Mouse (Mus musculus) heart, embryonic 10.5 days (tissue): ENCODE measurements around the gene Grm4. TPM values are rescaled to one million over a fixed set of nuclear protein-coding genes. Genes with fewer than 3 reads are reported as not detected.

ENCODE experiments used
- DNase-seq: peaks from one replicate; pipeline ENCODE4 v3.0.0-alpha.2; 2017; ENCODE audit warnings: low spot score
- H3K27ac ChIP-seq: fragments of 300-500 bp; sonication (generic); 2 replicates; pipeline ENCODE4 v1.5.1; 2016; ENCODE audit warnings: mild to moderate bottlenecking
- H3K27me3 ChIP-seq: fragments of 300-500 bp; sonication (generic); 2 replicates; pipeline ENCODE4 v1.6.1; 2016; ENCODE audit warnings: mild to moderate bottlenecking; ENCODE audit not compliant: poor library complexity, insufficient read depth, severe bottlenecking
- H3K36me3 ChIP-seq: fragments of 300-500 bp; sonication (generic); 2 replicates; pipeline ENCODE4 v1.6.1; 2016; ENCODE audit warnings: mild to moderate bottlenecking, moderate library complexity
- H3K4me1 ChIP-seq: fragments of 300-500 bp; sonication (generic); 2 replicates; pipeline ENCODE4 v1.6.1; 2016; ENCODE audit warnings: mild to moderate bottlenecking
- H3K4me3 ChIP-seq: fragments of 300-500 bp; sonication (generic); 2 replicates; pipeline ENCODE4 v1.5.1; 2016; ENCODE audit warnings: mild to moderate bottlenecking, moderate library complexity
- H3K9me3 ChIP-seq: fragments of 300-500 bp; sonication (generic); 2 replicates; pipeline ENCODE4 v1.6.1; 2016; ENCODE audit warnings: mild to moderate bottlenecking, moderate library complexity
- whole genome bisulfite sequencing: fragments of 180-500 bp; shearing (Covaris S2); methylation state at CpG from one replicate; pipeline ENCODE4 v1.1.7; 2016; 5-methylcytosine and 5-hydroxymethylcytosine counted together
- polyA plus RNA-seq: library from polyadenylated mRNA; unstranded; fragments of >200 nt; fragmentation: Nextera tagmentation; extraction: Ambion mirVana; gene quantifications from 2 replicates; pipeline ENCODE4 v1.2.1, GENCODE M21; 2016

The Grm4 gene
- polyA plus RNA-seq, 1 experiment from 2014 or later = 0.34 TPM

DNA sequence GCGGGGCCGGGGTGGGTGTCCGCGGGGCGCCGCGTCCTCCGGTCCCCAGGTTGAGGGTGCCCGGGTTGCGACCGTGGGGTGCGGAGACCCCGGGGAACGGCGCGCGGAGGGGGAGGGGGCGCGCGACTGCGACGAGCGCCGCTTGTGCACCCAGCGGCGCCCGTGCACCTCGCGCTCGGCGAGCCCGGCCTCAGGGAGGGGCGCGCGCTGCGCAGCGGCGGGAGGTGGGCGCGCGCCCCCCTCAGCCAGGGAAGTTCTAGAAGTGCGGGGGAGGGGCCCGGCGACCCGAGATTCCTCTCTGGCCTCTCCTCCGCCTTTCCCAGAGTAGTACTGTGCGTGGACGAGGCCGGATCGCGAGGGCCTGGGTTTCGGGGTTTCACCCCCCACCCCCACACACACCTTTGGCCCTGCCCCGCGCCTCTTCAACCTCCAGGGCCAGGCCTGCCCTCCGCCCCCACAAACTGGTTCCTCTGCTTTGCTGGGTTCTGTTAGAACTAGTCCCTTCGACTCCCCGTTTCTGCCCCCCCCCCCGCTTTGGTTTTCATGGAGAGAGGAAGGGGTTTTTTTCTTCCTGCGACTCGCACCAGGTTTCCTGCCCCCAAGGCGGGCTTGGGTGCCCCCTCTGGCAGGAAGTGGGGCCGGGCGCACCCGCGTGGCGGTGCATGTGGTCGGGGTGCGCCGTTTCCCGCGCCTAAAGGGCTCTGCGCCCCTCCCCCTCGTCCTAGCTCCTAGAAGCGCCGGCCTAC lies 36.2 kb upstream of the Grm4 start:
- 2% methylated on average over 69 of the region's 75 CpGs for WGBS
- DNase-seq = peak; percentile 90
- H3K27me3 ChIP-seq = no peaks in the 10 kb centered on the region
- H3K27ac ChIP-seq = peak overlapping the region; percentile 99
- H3K4me3 ChIP-seq = peak overlapping the region; percentile 97
- peaks cover 80% of the 10 kb centered on the region for H3K4me1 ChIP-seq
- H3K36me3 ChIP-seq = peaks cover 23% of the 10 kb centered on the region
- no peaks in the 10 kb centered on the region for H3K9me3 ChIP-seq

DNA sequence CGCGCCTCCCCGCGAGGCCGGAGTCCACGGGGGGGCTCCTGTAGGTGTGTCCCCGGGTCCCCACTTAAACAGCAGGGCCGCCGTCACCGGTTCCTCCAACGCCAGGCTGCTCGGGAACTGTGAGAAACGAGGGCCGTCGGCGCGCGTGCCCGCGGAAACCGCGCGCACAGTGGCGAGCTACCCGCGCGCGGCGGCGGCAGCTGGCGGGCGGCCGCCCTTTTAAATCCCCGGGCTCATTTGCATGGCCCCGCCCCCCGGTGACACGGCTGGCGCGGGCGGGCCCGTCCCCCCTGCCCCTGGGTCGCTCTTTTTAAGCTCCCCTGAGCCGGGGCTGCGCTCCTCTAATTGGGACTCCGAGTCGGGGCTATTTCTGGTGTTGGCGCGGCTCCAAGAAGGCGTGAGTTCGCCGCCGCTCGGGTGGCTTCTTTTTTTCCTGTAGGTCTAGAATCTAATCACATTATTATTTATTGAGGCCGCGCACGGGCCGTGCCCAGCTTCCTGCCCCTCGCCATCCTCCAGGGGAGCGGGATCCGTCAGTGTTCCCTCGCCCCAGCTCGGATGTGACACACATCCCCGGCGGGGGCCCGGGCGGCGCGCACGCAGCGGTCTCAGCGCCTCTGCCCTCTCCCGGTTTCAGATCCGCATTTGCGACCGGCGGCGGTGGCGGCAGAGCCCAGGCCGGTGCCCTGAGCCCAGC lies 35.3 kb upstream of the Grm4 start, which contains the start of gene Hmga1:
Gene Hmga1 (plus strand): TSS at position 183 of the 697 bp plus-strand sequence.
- DNase-seq = peak; percentile 95
- peak within 1 kb of the TSS; percentile 99 for H3K27ac ChIP-seq
- H3K4me1 ChIP-seq = peaks cover 78% of the 10 kb centered on the region
- under 1% methylated on average over 79 of the region's 79 CpGs for WGBS
- H3K4me3 ChIP-seq = peak within 1 kb of the TSS; percentile 97
- H3K36me3 ChIP-seq = peaks cover 18% of the 10 kb centered on the region
- no peaks in the 10 kb centered on the region for H3K9me3 ChIP-seq
- H3K27me3 ChIP-seq = no peaks in the 10 kb centered on the region

DNA sequence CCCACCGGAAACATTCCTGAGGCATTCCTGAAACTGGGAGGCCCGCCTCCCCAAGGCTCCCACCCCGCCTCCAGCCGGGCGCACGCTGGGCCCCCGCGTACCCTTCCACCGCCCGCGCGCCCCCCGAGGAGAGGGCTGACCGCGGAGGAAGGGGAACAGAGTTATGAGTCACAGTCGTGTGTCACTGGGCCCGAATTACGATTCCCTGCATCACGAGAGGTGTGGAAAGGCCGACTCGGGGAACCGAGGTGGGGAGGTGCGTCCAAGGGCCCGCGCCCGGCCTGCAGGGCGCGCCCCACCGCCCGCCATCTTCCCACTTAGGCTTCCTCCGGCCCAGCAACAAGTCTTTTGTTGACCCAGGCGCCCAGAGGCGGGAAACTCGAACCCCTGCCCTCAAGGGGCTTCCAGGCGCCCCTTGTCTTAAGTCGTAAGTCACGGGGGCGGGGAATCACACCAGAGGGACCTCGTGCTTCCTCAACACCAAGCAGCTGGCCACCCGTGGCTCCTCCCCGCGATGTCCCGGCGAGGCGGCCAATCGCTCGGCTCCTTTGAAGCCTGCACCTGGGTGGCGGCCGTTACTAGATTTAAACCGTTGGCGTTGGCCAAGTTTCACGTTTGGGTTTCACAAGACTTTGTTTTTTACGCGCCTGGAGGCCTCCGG lies 34.4 kb upstream of the Grm4 start:
- peaks cover 9% of the 10 kb centered on the region for H3K36me3 ChIP-seq
- peaks cover 70% of the 10 kb centered on the region for H3K4me1 ChIP-seq
- H3K4me3 ChIP-seq = peak overlapping the region; percentile 97
- H3K27ac ChIP-seq = peak overlapping the region; percentile 99
- WGBS = under 1% methylated on average over 55 of the region's 55 CpGs
- DNase-seq = peak; percentile 95
- no peaks in the 10 kb centered on the region for H3K27me3 ChIP-seq
- H3K9me3 ChIP-seq = no peaks in the 10 kb centered on the region

DNA sequence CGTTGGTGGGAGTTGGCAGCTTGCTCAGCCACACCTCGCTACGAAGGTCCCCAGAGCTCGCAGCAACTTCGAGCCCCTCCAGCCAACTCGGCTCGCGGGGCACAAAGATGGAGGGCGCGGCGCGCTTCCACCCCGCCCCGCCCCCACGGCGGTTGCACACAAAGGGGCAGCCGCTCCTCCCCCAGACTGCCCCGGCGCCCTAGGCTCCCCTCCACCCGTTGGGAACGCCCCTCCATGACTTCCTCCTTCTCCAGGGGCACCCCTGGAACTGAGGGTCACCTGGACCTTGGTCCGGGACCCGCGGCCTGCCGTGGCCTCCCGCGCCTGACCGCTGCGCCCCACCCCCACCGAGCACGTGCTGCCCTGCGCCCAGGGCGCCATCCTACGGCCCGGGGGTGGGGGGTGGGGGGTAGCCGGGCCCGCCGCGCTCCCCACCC lies 33.9 kb upstream of the Grm4 start:
- peaks cover 65% of the 10 kb centered on the region for H3K4me1 ChIP-seq
- H3K27ac ChIP-seq = peak overlapping the region; percentile 99
- H3K27me3 ChIP-seq = no peaks in the 10 kb centered on the region
- peak overlapping the region; percentile 97 for H3K4me3 ChIP-seq
- H3K9me3 ChIP-seq = no peaks in the 10 kb centered on the region
- peaks cover 4% of the 10 kb centered on the region for H3K36me3 ChIP-seq
- WGBS = under 1% methylated on average over 37 of the region's 39 CpGs
- DNase-seq = peak; percentile 93

DNA sequence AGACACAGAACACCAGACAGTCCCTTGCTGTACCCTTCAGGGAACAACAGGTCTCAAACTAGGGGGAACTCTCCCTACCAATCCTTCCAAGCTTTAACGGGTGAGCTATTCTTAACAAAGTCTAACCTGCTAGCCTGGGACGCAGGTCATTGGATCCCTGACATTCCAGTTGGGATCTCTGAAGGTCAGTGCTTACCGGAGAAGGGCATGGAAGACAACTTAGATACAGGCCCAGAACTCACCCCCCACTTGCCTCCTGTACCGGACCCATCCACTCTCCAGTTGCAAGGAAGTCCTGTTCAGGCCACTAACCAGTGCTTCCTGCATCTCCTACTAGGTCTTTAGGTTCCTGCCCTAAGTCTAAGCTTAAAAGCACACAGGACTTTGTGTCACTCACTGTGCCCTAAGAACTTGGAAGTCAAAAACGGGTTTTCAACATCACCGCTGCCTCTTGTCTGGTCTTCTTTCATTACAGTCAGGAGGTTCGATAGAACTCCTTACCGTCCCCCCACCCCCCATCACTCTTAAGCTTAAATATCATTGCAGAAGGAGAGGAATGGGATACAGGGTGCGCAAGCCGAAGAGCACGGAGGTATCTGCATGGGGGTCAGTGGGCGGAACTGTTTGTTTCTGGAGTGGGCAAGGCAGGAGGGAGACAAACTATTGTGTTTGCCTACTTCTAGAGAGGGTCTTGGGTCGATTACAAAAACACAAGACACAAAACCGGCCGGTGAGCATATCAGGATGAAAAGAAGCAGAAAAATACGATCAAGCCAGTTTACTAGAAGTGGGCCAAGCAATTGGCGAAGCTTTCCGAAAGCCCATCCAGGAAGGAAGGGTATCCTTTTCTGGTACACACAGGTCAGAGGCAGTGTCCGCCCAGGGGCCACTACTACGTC lies 33.1 kb upstream of the Grm4 start:
- Histone ChIP-seq H3K27ac (peak overlapping the region; percentile 99), H3K9me3 (no peaks in the 10 kb centered on the region), H3K27me3 (no peaks in the 10 kb centered on the region), H3K4me3 (peak overlapping the region; percentile 97), H3K4me1 (peaks cover 64% of the 10 kb centered on the region), H3K36me3 (no peaks in the 10 kb centered on the region)
- WGBS = 35% methylated on average over 20 of the region's 20 CpGs
- no peak for DNase-seq

DNA sequence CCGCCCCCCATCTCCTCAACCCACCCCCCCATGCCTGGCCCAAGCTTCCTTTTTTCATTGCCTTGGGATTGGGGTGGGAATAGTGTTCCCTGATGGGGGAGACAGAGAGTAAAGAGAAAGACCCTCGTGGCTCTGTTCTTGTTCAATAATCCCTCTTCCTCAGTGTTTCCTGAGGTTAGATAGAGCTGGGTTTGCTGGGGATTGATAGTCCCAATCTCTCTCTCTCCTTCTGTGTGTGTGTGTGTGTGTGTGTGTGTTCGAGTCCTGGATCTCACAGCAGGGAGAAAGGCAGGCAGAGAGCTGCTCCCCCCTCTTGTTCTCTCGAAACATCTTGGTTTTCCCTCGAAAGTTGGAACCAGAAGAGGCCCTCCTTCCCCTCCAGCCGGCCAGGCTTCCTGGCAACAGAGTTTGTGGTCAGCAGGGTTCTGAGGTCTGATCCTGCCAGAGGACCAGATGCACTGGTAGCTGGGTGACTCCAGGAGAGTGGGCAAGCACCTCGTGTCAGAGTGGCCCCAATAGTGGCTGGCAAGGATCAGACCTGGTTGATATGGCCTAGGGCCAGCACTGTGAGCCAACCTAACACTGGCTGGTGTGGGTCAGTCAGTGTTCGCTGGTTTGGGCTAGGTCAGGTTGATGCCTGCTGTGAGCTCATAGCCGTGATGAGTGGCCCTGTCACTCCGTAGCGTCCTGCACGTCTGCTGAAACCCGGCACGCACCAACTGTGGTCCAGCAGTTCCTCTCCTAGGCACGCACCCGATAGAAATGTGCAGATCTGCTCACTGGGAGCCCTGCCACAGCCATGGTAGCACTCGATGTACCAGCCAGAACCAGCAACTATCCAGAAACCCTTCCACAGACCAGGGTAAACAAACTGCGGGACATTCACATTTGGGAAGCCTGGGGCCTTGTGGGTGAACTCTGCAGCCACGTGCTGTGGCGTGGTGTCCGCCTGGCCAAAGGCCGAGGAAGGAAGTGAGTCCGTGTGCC lies 31.3 kb upstream of the Grm4 start:
- no peak for DNase-seq
- peak overlapping the region; percentile 62 for H3K27ac ChIP-seq
- no peaks in the 10 kb centered on the region for H3K36me3 ChIP-seq
- H3K27me3 ChIP-seq = no peaks in the 10 kb centered on the region
- H3K9me3 ChIP-seq = no peaks in the 10 kb centered on the region
- H3K4me3 ChIP-seq = no peak overlapping the region
- WGBS = 78% methylated on average over 23 of the region's 23 CpGs
- H3K4me1 ChIP-seq = peaks cover 58% of the 10 kb centered on the region

DNA sequence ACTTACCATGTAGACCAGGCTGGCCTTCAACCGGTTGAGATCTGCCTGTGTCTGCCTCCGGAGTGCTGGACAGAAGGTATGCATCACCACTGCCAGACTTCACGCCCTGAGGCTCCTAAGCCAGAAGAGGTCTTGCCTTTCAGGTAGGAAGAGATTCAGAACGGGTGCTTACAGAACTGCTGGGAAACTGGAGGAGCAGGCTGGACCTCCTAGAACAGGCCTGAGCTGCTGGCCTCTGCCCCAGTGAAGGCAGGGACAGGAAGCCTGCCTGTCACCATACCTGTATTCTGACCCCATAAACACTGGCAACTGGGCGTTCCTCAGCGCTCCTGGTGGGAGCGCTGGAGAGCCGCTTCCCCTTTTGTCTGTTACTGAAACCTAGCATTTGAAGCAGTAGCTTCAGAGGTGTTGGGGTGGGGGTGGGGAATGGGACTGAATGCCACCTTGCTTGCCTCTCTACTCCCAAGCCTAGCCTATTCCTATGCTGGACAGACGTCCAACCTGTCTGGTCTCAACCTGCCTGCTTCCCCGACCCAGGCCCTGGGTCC lies 30.3 kb upstream of the Grm4 start:
- Histone ChIP-seq H3K9me3 (no peaks in the 10 kb centered on the region), H3K27ac (peak overlapping the region; percentile 62; the same call in 1 of the 2 replicates), H3K36me3 (no peaks in the 10 kb centered on the region), H3K27me3 (0 out of 2 replicates have a peak, but pooled peaks cover 5% of the 10 kb centered on the region), H3K4me3 (no peak overlapping the region), H3K4me1 (peaks cover 63% of the 10 kb centered on the region)
- no peak for DNase-seq
- WGBS = 61% methylated on average over 10 of the region's 10 CpGs

DNA sequence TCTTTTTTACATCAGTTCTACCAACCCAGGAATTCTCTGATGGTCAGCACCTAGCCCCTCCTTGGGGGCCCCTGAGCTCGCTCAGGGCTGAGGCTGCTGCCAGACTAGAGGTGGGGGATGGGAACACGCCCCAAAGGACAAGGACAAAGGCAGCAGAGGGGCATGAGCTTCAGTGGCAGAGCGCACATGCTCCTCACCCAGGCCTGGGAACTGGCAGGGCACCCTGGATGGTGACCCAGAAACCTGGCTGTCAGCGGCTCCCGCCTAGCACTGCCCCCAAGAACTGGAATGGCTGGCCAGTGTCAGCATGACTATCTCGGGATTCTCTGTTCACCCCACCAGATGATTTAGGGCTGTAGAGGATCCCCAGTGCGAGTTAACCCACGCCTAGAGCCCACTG lies 28.0 kb upstream of the Grm4 start:
- no peaks in the 10 kb centered on the region for H3K9me3 ChIP-seq
- peaks cover 13% of the 10 kb centered on the region; the same call in 1 of the 2 replicates for H3K27me3 ChIP-seq
- H3K4me3 ChIP-seq = 0 out of 2 replicates have a peak overlapping the region, but pooled peaks have one; percentile 3
- no peaks in the 10 kb centered on the region for H3K36me3 ChIP-seq
- DNase-seq = no peak
- peak overlapping the region; percentile 84 for H3K27ac ChIP-seq
- WGBS = 54% methylated on average over 8 of the region's 8 CpGs
- peaks cover 43% of the 10 kb centered on the region for H3K4me1 ChIP-seq

DNA sequence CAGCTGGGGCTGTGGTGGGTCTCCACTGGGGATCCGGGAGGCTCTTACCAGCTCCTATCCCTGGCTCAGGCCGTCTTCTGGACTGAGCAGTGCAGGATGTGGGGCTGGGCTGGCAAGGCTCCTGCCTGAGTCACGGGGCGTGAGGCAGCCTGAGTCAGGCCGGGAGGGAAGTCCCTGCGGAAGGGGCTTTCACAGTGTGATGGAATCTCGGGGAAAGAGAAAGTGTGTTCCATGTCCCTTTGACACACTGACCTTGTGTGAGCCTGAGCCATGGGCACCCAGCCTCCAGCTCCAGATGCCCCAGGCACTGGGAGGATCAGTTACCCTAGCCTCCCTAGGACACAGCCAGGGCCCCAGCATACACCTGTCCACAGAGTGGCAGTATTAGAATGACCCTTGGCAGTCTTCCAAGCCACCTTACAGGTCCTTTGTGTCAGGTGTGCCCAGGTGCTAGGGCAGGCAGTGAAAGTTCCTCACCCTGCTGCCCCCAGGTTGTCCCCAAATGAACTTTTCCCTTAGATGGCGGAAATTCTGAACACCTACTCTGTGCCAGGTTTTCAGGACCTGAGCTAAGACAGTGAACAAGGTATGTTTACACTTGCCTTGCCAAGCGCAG lies 26.2 kb upstream of the Grm4 start:
- no peak for DNase-seq
- no peaks in the 10 kb centered on the region for H3K9me3 ChIP-seq
- no peaks in the 10 kb centered on the region for H3K36me3 ChIP-seq
- H3K4me1 ChIP-seq = peaks cover 34% of the 10 kb centered on the region
- H3K27ac ChIP-seq = peak overlapping the region; percentile 44
- peaks cover 13% of the 10 kb centered on the region; the same call in 1 of the 2 replicates for H3K27me3 ChIP-seq
- 0 out of 2 replicates have a peak overlapping the region, but pooled peaks have one; percentile 1 for H3K4me3 ChIP-seq
- WGBS = 58% methylated on average over 9 of the region's 9 CpGs

DNA sequence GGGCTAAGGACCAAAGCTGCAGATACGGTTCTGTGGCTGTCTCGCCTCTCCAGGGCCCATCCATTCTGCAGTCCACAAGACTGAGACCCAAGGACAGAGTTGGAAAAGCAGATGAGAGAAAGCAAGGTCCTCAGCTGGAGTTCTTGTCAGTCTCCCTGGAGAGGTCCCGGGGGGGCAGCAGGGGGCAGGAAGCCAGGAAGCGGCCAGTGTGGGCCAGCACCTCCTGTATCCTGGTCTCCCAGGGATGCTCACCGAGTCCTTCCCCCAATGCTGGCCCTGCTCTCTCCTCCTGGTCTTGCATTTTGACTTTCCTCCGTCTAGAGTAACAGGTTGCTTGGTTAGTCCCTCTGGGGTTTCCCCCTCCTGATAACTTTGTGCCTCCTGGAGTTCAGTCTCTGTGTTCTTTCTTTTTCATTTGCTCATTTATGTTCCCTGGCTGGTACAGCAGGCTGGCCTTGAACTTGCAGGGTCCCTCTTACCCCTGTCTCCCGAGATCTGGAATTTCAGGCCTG lies 25.4 kb upstream of the Grm4 start:
- 55% methylated on average over 7 of the region's 7 CpGs for WGBS
- Histone ChIP-seq H3K4me1 (peaks cover 30% of the 10 kb centered on the region), H3K27ac (peak overlapping the region; percentile 6), H3K36me3 (no peaks in the 10 kb centered on the region), H3K27me3 (peaks cover 13% of the 10 kb centered on the region; the same call in 1 of the 2 replicates), H3K4me3 (no peak overlapping the region), H3K9me3 (no peaks in the 10 kb centered on the region)
- DNase-seq = no peak
